In genomic region chr8:122500856-122501255, GRCm38 (mm10) we compare ENCODE assay signal across 1 mouse cellular context.
TF ChIP-seq lines count a peak whose summit lies in the region.

No protein-coding gene starts in this region.

TF ChIP-seq in C2C12, 6 proteins besides CTCF, POLR2A, EP300 and RAD21:
- TF ChIP-seq CEBPB (IDR thresholded peaks at IDR 0.05; ENCODE audit: low read depth) (no peak), USF1 (IDR thresholded peaks at IDR 0.05; ENCODE audit: low read depth) (no peak), MYOD1 (IDR thresholded peaks at IDR 0.05; ENCODE audit: control insufficient read depth, insufficient read length, low read depth) (no peak), MAX (IDR thresholded peaks at IDR 0.05) (no peak), MYOG (IDR thresholded peaks at IDR 0.05; ENCODE audit: control insufficient read depth, extremely low read depth, insufficient read length) (no peak), FOSL1 (IDR thresholded peaks at IDR 0.05; ENCODE audit: insufficient read depth, low read length, poor library complexity, severe bottlenecking) (no peak)
